Mouse (Mus musculus) right cerebral cortex, postnatal 25 days (tissue): ENCODE measurements at regions not wholly inside any gene's neighbourhood (a gene's known extent, or its start where the extent isn't known, plus 50 kb on each side); places are given as distances from the start of the nearest gene placed in this dataset.

Source experiments
- DNase-seq: peaks from one replicate; pipeline ENCODE4 v3.0.0; 2022

DNA sequence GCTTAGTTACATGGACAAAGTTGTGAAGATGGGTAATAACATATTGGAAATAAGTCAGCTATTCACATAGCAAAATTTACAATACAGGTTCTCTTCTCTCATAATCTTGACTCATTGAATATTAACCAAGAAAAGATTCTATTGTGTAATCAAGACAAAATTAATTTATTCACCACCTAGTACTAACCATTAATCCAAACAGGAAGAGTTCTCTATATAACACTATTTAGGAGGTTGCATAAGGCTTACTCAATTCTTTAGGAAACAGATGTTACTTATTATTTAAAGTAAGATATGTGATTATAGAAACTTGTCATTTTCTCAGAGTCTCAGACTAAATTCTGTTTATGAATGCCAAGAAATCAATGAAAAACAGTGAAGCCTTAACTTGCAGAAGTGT is 600.4 kb upstream of the Tusc1 start:
- no peak for DNase-seq

DNA sequence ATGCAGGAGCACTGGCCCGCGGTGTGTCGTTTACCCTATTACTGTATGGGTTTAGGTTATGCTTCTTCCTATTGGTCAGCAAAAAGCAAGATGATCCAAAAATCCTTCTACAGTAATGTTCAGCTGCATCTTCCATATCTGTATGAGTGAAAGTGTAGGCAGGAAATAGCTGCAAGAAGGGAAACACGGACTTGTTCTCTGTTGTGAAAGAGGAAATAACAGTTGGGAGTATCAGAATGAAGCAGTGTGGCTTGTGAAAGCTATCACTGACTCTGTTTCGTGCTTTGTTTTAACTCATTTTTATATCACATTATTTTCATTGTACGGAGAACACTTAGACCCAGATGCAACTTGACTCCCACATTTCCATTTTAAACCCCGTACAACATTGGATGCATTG is 591.8 kb upstream of the Tusc1 start:
- no peak for DNase-seq

DNA sequence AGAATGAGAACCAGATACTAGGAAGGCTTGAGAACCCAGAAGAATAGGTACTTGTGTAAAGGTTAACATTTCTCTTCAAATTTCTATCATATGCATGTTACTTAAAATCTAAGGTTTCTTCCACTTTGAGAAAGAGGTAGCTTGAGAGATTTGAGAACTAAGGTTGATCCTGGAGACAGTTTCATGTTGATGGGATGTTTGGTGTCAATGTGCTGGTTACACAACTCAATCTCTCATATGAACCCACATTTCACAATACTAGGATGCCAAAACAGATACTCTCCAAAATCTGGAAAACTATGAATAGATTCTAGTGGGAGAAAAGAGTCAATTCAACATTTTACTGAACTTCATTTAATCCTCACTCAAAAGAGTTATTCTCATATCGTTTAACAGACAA is 589.1 kb upstream of the Tusc1 start:
- DNase-seq, result no peak

DNA sequence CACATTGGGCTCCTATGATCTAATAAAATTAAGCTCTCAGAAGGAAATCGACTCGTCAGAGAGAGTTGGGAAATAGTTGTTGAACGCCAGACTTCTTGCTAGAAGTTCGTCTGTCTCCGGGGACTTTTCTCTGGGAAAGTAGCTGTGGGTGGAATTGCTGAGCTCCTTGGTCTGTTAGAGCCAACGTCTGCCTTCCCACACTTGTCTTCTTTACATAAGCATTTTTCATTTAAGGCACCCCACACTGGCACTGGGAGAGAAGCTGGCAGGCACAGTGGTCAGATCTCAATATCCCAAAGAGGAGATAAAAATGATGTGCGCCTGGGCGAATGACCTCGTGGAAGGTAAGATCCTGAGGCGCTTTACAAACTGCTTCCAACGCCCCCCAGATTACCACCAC is 551.3 kb upstream of the Tusc1 start:
- peak; percentile 31 for DNase-seq

DNA sequence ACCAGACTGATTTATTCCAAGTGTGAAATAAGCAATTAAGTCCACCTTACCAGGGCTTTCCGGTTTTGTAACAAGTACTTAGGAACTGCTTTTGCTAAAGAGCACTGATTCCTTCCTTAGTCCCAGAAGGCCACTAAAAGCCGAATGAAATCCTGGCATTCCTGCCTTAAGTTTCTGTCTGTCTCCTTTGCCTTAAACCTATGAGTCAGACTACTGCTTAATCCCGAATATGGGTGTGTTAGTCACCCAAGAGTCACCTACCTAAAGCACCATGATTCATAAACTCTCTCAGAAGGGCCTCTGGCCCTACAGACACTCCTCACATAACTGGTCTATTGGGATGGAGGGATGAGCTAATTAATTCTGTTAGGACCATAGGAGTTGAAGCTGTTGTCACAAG is 546.0 kb upstream of the Tusc1 start:
- DNase-seq, result no peak

DNA sequence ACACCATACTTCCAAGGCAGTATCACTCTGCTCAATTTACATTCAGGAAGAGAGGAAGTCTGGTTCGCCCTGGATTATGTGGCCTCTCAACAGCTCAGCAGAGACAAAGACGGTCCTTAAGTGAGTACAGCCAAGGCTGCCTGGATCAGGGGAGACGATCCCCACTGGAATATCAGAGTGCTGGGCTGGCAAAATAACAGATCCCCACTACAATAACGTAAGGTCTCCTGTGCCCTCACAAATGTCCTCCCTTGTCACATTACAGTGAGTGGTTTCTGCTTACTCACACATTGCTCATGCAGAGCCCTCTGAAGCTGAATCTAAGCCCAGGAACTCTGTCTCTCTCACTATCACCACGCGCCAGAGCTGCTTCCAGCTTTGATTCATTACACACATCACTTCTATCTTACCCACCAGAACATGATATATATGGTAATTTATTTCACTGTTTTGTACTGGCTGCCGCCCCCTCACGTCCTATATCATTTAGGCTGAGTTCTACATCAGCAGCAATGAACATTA is 544.1 kb upstream of the Tusc1 start:
- peak; percentile 42 for DNase-seq

DNA sequence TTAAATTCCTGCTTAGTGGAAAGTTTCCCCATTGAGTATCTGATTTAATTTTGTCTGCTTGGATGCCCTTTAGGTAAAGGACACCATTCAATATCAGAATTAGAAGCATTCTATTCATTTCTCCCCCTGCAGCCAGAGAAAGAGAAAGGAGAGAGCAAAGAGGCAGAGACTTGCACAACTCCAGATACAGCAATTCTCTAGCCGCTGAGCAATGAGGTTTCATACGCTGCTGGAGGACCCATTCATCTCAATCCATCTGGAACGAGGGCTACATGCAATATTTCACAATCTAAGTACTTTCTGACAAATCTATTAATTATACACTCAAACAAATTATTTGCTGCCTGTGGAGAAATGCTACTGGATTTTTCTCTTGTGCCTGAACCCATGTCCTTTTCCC is 538.0 kb upstream of the Tusc1 start:
- no peak for DNase-seq

DNA sequence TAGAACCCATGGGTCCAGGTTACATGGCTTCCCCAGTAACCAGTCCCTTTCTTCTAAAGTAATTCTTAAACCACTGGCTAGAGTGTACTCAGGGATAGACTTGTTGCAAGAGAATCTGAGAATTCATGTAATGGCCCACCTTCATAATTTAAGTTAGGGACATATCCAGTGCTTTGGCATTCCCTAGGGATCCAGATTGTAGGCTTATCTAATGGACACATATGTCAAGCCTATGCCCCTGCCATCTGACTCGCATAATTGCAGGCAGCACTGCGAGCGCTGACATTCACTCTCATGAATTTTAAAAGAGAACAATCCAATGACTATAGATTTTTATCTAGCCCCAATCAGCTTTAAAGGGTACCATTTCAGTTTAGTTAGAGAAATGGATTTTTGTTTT is 518.1 kb upstream of the Tusc1 start:
- DNase-seq, result no peak

DNA sequence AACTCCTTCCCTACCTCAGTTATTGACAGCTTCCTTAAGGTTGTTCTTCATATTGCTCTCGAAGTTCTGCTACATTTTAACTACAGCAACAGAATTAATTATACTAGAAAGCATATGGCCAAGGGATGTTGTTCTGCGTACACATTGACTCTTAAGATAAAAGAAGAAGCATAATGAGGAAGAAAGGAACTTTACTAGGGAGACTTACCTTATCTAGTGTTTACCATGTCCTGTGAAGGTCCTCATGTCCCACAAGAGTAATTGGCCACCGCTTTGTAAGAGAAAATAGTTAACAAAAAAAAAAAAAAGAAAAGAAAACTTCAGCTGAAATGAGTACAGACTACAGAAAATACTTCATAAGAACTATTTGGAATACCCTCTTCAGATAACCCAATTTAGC is 513.9 kb upstream of the Tusc1 start:
- DNase-seq, result no peak

DNA sequence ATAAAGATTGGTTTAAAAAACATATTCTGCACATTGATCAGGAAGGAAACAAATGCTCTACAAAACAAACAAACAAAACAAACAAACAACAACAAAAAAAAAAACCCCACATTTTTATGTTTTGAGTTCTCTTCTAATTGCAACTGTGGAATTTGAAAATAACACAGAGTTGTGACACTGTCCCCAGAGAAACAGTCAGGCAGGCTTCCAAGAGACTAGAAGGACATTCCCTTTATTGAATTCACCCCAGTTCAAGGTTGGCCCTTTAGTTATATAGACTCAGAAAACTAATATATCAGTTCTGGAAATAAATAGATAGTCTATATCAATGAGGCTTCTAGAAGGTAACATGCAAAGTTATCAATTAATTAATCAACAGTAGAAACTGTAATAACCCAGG is 495.4 kb upstream of the Tusc1 start:
- no peak for DNase-seq

DNA sequence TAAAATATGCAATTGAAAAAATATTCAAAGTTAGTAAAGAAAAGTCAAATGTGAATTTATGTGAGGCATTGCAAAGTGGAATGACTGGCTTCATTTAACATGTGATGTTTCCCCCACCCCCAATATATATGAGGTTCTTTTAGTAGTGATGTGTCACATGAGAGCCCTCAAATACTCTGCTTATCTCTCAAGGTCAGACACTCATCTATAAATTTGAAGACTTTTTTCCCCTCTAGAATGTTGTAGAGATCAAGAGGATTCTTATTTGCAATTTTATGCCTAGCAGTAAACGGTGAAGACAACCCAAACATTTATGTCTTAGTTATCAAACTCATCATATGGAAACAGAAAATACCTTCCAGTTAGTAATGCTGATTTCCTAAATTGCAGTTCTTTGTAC is 457.8 kb upstream of the Tusc1 start:
- DNase-seq, result no peak

DNA sequence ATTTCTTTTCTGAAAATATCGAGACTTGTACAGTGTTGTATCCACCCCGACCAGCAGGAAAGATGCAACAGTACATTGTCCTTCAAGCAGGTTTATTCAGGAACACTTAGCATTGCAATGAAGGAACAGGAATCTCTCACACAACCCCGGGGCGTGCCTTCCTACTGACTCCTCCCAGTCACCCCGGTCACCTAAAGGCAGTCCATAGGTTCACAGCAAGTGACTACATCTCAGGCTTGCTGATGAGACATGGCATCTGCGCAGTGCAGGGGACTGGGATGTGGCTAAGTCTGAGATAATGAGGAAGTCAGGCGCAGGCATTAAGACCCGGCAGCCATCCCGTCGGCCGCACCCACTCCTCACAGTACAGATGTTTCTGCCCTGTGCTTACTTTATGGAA is 454.8 kb upstream of the Tusc1 start:
- DNase-seq, result no peak

DNA sequence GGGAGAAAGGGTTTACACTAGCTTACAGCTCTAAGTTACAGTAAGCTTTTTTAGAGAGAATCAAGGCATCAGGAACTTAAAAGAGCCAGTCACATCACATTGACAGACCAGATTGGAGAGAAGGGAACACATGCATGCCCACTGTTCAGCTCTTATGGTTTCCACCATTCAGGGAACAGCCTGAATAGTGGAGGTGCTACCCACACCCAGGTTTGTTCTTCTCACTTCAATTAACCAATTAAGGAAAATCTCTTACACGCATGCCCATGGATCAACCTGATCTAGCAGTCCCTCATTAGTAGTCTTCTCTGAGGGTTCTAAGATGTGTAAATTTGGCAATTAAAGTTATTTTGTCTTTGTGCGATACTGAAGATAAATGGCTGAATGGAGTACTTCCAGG is 419.2 kb upstream of the Tusc1 start:
- no peak for DNase-seq

DNA sequence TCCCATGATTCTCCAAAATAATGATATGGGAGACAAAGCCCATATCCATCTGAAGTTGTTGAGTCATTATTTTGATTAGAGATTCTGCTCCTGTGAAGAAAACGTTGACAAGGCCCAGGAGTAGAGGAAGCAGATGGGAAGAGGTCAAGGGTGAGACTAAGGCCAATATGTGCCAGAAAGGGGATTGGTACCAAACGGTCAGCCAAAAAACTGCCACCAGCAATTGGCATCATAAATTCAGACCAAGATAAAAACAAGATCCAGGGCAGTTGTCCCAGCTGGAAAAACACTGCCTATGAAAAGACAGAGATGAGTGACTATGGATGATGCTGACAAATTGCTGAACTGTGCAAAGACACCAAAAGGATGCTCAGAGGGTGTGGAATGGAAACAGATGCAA is 411.0 kb upstream of the Tusc1 start:
- DNase-seq, result no peak

DNA sequence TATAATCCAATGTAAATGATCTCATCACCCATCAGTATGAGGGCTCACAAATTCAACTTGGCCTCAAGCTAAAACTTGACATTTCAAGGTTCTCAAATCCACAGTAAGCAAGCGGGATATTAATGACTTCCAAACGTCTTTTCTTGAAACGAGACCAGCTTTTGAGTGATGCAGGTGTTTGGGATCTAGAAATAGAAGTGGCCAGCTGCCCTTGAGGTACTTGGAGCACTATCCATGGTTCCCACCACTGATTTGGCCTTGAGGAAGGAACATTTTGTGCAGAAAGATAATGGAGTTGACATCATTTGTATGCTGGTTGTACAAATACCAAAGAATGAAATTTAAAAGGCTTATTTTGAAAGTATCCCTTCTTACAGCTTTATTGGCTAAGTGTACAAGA is 378.4 kb upstream of the Tusc1 start:
- DNase-seq, result no peak

DNA sequence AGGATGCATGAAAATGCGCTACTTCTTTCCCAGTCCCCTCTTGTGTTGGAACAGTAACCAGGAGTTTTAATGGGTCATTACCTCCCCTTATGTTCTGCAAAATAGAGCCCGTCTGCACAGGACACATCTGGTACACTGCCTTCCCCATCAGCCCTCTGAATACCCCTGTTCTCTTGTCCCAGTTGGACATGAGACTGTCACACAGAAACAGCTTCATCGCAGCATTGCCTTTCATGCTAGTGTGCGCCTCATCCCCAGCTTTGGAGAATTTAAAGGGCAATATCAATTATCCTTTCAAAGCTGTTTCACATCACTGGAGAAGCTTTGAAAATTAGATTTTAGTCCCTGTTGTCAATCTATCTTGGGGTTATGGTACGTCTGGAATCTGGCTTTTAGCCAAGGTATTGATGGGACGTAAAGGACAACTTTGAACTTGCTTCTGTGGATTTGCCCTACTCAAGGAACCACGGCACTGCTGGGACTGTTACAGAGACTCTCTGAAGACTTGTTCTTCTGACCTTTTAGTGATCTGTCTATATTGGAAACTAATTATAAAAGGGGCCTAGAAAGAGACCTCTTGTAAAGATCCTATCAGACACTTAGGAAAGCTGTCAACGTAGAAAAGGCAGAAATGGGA is 341.2 kb upstream of the Tusc1 start:
- no peak for DNase-seq

DNA sequence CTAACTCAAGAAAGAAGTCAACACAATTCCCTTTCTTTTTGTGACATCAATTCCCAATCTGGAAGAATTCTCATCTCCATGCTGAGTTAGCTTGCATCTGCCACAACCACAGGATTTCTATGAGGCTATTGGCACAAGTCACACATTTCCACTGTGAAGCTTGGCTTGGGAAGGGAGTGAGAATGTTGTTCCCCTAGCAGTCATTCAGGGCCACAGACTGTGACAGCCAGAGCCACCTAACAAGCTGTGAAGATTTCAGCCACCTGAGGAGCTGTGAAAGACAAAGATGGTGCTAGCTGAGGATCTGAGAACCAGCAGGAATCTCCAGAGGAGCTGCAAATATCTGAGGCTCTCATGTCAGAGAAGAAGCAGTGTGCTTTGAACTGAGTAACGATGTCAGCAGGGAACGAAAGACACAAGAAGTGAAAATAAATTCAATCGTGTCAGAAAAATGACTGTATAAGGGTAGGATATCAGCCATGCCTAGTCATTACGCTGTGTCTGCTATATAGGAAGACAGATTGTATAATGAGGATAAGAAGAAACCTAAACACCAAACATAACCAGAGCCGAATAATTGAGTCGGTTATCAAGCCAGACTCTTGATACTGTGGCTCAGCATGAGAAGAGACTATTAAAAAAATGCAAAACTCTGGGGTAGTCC is 340.6 kb upstream of the Tusc1 start:
- no peak for DNase-seq

DNA sequence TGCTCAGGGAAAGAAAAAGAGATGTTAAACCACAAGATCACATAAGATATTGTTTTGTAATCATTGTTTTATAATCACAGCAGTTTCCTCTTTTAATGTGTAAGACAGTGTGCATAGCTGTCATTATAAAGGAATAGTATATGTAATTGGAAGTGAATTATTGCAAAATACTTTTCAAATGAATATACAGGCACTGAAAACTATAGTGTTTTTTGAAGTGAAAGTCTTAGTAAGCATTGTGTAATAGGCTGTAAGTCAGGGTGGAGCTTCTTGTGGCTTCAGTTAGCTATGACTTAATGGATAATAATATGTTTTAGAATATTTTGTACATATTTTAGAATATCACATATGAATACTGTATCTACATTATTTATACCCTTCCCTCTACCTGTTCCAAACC is 333.7 kb upstream of the Tusc1 start:
- DNase-seq, result no peak

DNA sequence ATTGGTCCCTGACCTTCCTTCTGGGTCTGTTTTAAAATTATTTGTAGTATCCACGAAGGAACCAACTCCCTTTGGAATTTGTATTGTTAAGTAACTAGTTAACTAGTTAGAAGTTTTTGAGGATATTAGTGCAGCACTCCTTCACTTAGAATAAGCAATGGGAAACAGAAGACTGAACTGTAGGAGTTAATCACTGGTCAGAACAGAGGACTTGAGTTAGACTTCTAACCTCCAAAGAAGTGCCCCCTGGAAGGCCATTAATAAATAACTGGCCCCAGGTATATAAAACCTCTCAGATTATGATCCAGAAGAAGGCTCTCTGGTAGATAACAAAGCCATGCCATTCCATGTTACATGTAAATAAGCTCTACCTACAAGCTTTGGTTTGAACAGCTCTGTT is 329.0 kb upstream of the Tusc1 start:
- no peak for DNase-seq

DNA sequence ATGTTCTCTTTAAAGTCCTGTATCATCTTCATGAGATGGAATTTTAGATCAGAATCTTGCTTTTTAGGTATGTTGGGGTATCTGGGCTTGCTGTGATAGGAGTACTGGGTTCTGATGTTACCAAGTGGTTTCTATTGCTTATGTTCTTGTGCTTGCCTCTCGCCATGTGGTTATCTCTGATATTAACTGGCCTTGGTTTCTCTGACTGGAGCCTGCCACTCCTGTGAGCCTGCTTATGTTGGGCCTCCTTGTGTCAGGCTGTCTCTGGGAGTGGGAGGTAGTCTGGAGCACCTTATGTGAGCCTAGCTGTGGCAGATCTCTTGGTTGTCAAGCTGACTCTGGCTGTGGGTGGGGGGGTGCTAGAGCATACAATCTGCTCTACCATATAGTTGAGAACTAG is 302.9 kb upstream of the Tusc1 start:
- no peak for DNase-seq

DNA sequence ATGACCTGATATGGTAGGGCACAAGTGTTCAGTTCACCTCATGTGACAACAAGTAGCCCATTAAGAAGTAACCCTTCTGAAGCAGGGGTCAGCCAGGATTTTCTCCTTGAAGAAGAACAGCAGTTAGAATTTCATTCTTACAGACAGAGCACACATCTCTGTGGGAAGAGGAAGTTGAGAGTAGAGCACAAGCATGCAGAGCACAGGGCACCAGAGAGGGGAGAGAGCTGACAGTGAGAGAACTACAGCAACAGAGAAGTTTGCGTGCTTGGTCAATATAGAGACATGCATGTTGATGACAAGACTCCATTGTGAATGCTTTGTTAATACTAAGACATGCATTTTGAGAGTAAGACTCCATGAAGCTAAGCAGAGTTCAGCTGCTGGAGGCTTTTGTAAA is 263.2 kb upstream of the Tusc1 start:
- no peak for DNase-seq

DNA sequence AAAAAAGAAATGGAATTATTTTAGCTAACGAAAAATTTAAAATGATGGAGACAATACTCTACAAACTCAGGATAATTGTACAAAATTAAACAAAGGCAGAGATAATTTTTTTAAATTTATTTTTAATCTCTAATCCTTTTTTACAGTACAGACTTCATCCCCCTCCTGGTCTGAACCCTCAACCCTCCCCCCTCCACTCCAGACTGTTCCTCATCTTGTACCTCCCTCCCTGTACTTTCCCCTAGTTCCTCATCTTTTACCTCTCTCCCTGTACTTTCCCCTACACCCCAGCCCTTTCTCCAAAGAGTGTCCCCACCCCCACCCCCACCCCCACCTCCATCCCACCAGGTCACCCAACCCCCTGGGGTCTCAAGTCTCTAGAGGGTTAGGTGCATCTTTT is 249.0 kb upstream of the Tusc1 start:
- no peak for DNase-seq

DNA sequence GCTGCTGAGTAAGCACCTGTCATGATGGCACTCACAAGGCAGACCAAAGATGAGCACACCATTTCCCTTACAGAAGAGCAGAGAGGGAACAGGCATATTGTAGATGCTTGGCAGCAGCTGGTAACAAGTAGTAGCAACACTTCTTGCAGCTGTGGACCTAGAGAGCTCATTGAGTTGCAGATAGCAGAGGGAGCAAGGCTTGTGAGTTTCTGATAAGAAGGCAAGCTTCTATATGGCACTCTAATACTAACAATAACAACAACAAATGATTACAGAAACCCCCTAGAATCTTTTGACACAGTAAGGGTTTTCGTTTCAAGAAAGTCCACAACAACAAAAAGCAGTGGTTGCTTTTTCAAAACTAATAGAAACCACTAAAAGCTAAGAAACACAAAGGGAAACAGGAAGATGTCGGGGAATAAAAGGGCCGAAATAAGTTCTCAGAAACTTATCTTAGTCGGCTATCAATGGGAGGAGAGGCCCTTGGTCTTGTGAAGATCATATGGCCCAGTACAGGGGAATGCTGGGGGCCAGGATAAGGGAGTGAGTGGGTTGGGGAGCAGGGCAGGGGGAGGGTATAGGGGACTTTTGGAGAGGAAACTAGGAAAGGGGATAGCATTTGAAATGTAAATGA is 248.5 kb upstream of the Tusc1 start:
- DNase-seq, result no peak

DNA sequence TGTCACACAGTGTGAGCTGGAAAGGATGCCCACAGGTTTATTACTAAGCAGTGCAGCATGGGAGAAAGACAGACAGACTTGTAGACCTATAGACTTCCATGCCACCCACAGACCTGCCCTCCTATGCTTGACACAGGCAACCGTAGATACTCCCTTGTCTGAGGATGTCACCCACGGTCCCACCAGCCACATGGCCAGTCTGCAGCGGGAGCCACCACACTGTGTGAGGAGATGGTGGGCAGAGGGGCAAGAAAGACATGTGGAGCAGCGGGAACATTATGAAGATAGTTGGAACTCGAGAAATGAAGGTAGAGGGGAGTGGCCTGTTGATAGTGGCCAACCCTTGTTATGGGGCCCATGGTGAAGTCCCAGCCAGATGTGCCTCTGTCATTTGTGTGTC is 244.0 kb upstream of the Tusc1 start:
- DNase-seq, result no peak
